Mouse (Mus musculus): ENCODE results near the gene Slc25a25. TPM values are rescaled to one million over a fixed set of nuclear protein-coding genes. Genes with fewer than 3 reads are reported as not detected.

Gene Slc25a25
- polyA plus RNA-seq, 1 experiment from 2014 or later = 36.9 TPM

DNA sequence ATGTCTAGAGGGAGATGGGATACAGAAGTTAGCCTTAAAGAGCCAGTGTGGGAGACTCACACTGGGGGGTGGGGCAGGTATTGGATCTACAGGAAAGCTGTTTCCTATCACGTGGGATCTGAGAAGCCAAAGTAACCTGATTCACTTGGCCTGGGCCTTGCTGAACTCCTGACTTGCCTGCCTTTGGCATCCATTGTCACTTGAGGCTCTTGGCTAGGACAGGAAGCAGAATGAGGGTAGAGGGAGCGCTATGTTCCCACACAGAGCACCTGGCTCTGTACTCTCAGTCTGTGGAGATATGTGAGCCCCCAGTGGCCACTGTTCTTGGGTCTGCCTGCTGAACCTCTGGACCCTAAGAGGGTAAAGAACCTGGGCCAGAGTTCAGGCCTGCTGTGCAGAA, 34.7 kb downstream of the Slc25a25 start:
- DNase-seq (no peak), ATAC-seq (no peak)
- Histone ChIP-seq H3K4me1 (ENCODE audit: insufficient read depth) (peaks cover 4% of the 10 kb centered on the region; the same call in 1 of the 2 replicates), H3K9ac (replicated peaks) (no peak overlapping the region; the same call in 1 of the 2 replicates), H3K4me2 (ENCODE audit: low read depth, low read length) (no peak overlapping the region), H3K9me3 (ENCODE audit: low read length) (no peaks in the 10 kb centered on the region), H3K36me3 (replicated peaks; ENCODE audit: insufficient read depth, low read length) (peaks cover 69% of the 10 kb centered on the region), H3K4me3 (ENCODE audit: low read depth, low read length) (no peak overlapping the region), H3K27ac (ENCODE audit: low read depth) (no peak overlapping the region), H3K27me3 (ENCODE audit: insufficient read depth, low read length) (no peaks in the 10 kb centered on the region)
- no peak for TF ChIP-seq CTCF (IDR thresholded peaks at IDR 0.05; ENCODE audit: low read depth)
- WGBS (ENCODE audit: insufficient replicate concordance) = 87% methylated on average over 2 of the region's 2 CpGs

GRCm38 (mm10) chr2:32415801-32416200, 35.4 kb downstream of the Slc25a25 start:
- Histone ChIP-seq H3K9me3 (ENCODE audit: low read length) (no peaks in the 10 kb centered on the region), H3K27ac (ENCODE audit: low read depth) (no peak overlapping the region), H3K9ac (replicated peaks) (no peak overlapping the region), H3K4me1 (ENCODE audit: insufficient read depth) (peaks cover 4% of the 10 kb centered on the region; the same call in 1 of the 2 replicates), H3K36me3 (replicated peaks; ENCODE audit: insufficient read depth, low read length) (peaks cover 64% of the 10 kb centered on the region), H3K4me2 (ENCODE audit: low read depth, low read length) (no peak overlapping the region), H3K4me3 (ENCODE audit: low read depth, low read length) (no peak overlapping the region), H3K27me3 (ENCODE audit: insufficient read depth, low read length) (no peaks in the 10 kb centered on the region)
- WGBS (ENCODE audit: insufficient replicate concordance) = 92% methylated on average over 12 of the region's 12 CpGs
- ATAC-seq = no peak
- TF ChIP-seq EP300 (IDR thresholded peaks at IDR 0.05; ENCODE audit: low read depth) = no peak
- no peak for TF ChIP-seq CTCF (IDR thresholded peaks at IDR 0.05; ENCODE audit: low read depth)
- DNase-seq = no peak

DNA sequence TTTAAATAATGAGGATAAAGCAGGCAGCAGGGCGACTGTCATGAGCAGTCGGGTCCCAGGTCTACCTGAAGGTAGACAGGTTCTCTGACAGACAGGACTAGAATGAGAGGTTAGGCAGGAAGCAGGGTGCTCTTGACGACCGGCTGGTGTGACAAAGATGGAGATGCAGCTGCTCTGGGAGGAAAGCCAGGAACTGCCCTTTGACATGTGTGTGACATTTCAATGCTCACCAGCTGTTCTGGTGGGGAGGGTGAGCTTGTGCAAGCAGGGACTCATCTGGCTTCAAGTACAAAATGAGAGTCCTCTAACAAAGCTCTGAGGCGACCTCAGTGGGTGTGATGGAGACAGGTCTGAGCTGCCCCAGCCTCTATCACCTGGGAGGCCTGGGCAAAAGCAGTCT, 37.3 kb downstream of the Slc25a25 start:
- H3K4me3 ChIP-seq (ENCODE audit: low read depth, low read length) = no peak overlapping the region
- no peaks in the 10 kb centered on the region; the same call in 1 of the 2 replicates for H3K4me1 ChIP-seq (ENCODE audit: insufficient read depth)
- H3K9me3 ChIP-seq (ENCODE audit: low read length) = no peaks in the 10 kb centered on the region
- H3K9ac ChIP-seq (replicated peaks) = no peak overlapping the region
- no peak for TF ChIP-seq EP300 (IDR thresholded peaks at IDR 0.05; ENCODE audit: low read depth)
- TF ChIP-seq CTCF (IDR thresholded peaks at IDR 0.05; ENCODE audit: low read depth) = no peak
- DNase-seq = no peak
- 66% methylated on average over 5 of the region's 5 CpGs for WGBS (ENCODE audit: insufficient replicate concordance)
- H3K27ac ChIP-seq (ENCODE audit: low read depth) = no peak overlapping the region; the same call in 1 of the 2 replicates
- no peaks in the 10 kb centered on the region for H3K27me3 ChIP-seq (ENCODE audit: insufficient read depth, low read length)
- ATAC-seq = peak; percentile 0; the same call in 1 of the 2 replicates
- H3K4me2 ChIP-seq (ENCODE audit: low read depth, low read length) = no peak overlapping the region
- peaks cover 49% of the 10 kb centered on the region for H3K36me3 ChIP-seq (replicated peaks; ENCODE audit: insufficient read depth, low read length)

DNA sequence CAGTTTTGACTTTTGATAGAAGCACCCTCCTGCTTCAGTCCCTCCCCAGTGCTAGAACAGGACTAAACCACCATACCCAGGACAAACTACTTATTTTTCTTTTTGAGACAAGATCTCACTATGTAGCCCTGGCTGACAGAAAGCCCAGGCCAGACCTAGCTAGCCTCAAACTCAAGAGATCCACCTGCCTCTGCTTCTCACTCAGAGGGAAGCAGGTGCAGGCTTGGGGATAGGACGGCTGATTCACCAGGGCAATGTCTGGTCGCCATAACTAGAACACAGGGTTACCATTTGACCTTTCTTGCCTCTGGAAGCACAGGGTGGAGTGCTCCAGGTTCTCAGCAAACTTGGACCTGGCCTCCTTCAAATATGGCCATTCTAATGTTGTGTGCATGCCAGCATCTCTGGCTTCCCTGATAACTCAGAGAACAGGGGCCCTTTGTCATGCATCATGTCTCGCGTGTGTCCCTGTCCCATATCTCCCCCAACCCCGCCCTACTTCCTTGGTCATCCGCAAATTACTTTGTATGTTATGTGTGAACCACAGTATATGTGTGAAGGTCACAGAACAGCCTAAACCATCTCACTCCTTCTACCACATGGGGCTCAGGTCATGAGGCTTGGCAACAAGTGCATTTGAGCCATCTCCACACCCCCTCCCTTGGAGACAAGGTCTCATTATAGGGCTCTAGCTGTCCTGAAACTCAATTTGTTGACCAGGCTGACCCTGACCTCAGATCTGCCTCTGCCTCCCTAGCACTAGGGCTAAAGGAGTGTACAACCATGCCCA, 38.3 kb downstream of the Slc25a25 start:
- Histone ChIP-seq H3K9me3 (ENCODE audit: low read length) (no peaks in the 10 kb centered on the region), H3K27me3 (ENCODE audit: insufficient read depth, low read length) (no peaks in the 10 kb centered on the region), H3K9ac (replicated peaks) (no peak overlapping the region), H3K4me3 (ENCODE audit: low read depth, low read length) (no peak overlapping the region), H3K27ac (ENCODE audit: low read depth) (peak overlapping the region; percentile 12; the same call in 1 of the 2 replicates), H3K4me1 (ENCODE audit: insufficient read depth) (no peaks in the 10 kb centered on the region; the same call in 1 of the 2 replicates), H3K4me2 (ENCODE audit: low read depth, low read length) (no peak overlapping the region), H3K36me3 (replicated peaks; ENCODE audit: insufficient read depth, low read length) (peaks cover 40% of the 10 kb centered on the region)
- no peak for TF ChIP-seq EP300 (IDR thresholded peaks at IDR 0.05; ENCODE audit: low read depth)
- TF ChIP-seq CTCF (IDR thresholded peaks at IDR 0.05; ENCODE audit: low read depth) = no peak
- ATAC-seq = peak; percentile 24
- 72% methylated on average over 6 of the region's 6 CpGs for WGBS (ENCODE audit: insufficient replicate concordance)
- no peak for DNase-seq

DNA sequence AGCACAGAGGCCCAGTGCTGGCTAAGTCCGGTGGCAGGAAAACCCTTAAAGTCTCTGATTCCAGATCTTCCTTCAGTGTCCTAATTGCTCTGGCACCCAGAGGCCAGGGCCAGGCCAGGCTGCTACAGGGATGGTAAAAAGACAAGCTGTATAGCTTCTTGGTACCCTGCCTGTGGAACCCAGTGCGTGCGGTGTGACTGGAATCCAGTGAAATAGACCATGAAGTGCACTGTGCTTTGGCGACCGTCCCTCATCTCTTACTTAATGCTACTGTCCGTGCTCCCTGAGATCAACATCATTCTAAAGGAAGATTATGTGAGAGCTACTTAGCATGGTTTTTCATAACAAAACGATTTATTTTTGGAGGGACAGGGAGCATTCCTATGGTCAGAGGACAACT, 39.8 kb downstream of the Slc25a25 start:
- no peak for DNase-seq
- 79% methylated on average over 7 of the region's 7 CpGs for WGBS (ENCODE audit: insufficient replicate concordance)
- TF ChIP-seq EP300 (IDR thresholded peaks at IDR 0.05; ENCODE audit: low read depth) (no peak), CTCF (IDR thresholded peaks at IDR 0.05; ENCODE audit: low read depth) (no peak)
- no peak overlapping the region for H3K9ac ChIP-seq (replicated peaks)
- H3K4me2 ChIP-seq (ENCODE audit: low read depth, low read length) = no peak overlapping the region
- H3K4me3 ChIP-seq (ENCODE audit: low read depth, low read length) = no peak overlapping the region
- H3K36me3 ChIP-seq (replicated peaks; ENCODE audit: insufficient read depth, low read length) = peaks cover 24% of the 10 kb centered on the region
- H3K4me1 ChIP-seq (ENCODE audit: insufficient read depth) = no peaks in the 10 kb centered on the region; the same call in 1 of the 2 replicates
- no peak overlapping the region for H3K27ac ChIP-seq (ENCODE audit: low read depth)
- no peak for ATAC-seq
- no peaks in the 10 kb centered on the region for H3K9me3 ChIP-seq (ENCODE audit: low read length)
- H3K27me3 ChIP-seq (ENCODE audit: insufficient read depth, low read length) = no peaks in the 10 kb centered on the region

Data from liver, postnatal 0 days (tissue).